Mouse (Mus musculus): ENCODE data around the gene Tubb2b. TPM values are rescaled to one million over a fixed set of nuclear protein-coding genes. Genes with fewer than 3 reads are reported as not detected.
"Not testable (repeated sequence)": the region's sequence is repeated elsewhere in the genome, so short reads cannot be mapped to it uniquely, and the experiment has no call there.

Tubb2b gene
- polyA plus RNA-seq, 1 experiment from 2014 or later = 321 TPM

DNA sequence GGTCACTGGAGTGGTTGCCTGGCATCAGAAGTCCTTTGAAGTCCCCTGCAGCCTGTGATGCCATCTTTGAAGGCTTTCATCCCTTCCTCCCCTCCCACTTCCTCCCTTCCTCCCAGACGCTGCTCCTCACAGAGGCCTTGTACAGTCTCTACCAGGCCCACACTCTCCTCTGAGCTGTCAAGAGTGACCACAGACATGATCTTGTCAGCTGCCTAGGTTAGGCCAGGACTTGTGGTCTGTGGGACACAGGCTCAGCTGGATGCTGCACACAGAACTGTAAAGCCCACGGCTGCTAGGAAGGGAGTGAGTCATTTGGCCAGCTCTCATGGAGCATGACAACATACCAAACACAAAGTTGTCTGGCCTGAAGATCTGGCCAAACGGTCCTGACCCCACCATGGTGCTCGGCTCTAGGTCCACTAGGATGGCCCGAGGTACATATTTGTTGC lies 42.0 kb downstream of the Tubb2b start:
- DNase-seq (ENCODE audit: low spot score, missing footprints); H3K9me3 ChIP-seq (ENCODE audit: control insufficient read depth, low read length); H3K4me2 ChIP-seq; H3K4me3 ChIP-seq (ENCODE audit: low read depth, low read length); H3K36me3 ChIP-seq (ENCODE audit: control insufficient read depth, insufficient read depth, low read length); H3K27me3 ChIP-seq (ENCODE audit: control insufficient read depth, insufficient read depth, low read length); H3K9ac ChIP-seq (ENCODE audit: low read length): not testable (repeated sequence)
- Histone ChIP-seq H3K4me1 (ENCODE audit: control insufficient read depth, insufficient read depth, low read length) (peaks cover 20% of the 10 kb centered on the region), H3K27ac (ENCODE audit: low read depth, low read length) (peak overlapping the region; percentile 61)
- peak; percentile 31; the same call in 1 of the 2 replicates for ATAC-seq (ENCODE audit: low FRiP score)
- WGBS = 52% methylated on average over 5 of the region's 5 CpGs

DNA sequence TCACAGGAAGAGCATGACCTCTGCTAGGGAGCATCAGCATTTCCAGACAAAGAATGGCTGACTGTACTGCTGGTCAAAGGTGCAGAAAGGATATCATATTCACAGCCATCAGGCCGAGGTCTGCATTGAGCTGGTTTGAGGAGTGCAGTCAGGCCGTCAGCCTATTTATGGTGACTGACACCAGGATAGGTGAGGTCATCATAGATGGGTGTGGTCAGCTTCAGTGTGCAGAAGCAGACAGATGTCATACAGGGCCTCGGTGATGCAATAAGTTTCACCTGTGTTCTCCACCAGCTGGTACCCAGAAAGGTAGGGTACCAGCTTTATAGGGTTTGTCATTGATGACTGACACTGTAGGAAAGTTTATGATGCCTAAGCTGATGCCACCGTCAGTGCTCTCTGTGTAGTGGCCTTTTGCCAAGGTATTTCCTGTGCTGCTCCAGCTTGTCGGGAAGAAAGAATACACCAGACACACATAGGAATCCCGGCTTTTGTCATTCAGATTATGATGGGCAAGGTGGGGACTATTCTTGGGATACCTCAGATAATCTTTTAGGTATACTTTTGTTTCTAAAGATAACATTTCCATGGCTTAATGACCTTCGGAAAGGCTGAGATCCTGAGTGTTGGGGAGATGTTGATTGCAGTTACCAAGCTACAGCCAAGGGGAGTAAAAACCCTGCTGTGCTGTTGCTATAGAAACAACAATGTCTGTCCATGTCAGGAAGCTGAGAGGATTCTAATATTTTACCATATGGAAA lies 43.0 kb downstream of the Tubb2b start:
- no peaks in the 10 kb centered on the region for H3K9me3 ChIP-seq (ENCODE audit: control insufficient read depth, low read length)
- H3K4me1 ChIP-seq (ENCODE audit: control insufficient read depth, insufficient read depth, low read length) = peaks cover 20% of the 10 kb centered on the region
- no peaks in the 10 kb centered on the region for H3K27me3 ChIP-seq (ENCODE audit: control insufficient read depth, insufficient read depth, low read length)
- DNase-seq (ENCODE audit: low spot score, missing footprints) = peak; percentile 78
- no peak overlapping the region for H3K9ac ChIP-seq (ENCODE audit: low read length)
- no peak overlapping the region for H3K4me3 ChIP-seq (ENCODE audit: low read depth, low read length)
- ATAC-seq (ENCODE audit: low FRiP score) = peak; percentile 28; the same call in 1 of the 2 replicates
- H3K27ac ChIP-seq (ENCODE audit: low read depth, low read length) = no peak overlapping the region
- WGBS = 62% methylated on average over 7 of the region's 7 CpGs
- H3K4me2 ChIP-seq = no peak overlapping the region
- H3K36me3 ChIP-seq (ENCODE audit: control insufficient read depth, insufficient read depth, low read length) = no peaks in the 10 kb centered on the region

DNA sequence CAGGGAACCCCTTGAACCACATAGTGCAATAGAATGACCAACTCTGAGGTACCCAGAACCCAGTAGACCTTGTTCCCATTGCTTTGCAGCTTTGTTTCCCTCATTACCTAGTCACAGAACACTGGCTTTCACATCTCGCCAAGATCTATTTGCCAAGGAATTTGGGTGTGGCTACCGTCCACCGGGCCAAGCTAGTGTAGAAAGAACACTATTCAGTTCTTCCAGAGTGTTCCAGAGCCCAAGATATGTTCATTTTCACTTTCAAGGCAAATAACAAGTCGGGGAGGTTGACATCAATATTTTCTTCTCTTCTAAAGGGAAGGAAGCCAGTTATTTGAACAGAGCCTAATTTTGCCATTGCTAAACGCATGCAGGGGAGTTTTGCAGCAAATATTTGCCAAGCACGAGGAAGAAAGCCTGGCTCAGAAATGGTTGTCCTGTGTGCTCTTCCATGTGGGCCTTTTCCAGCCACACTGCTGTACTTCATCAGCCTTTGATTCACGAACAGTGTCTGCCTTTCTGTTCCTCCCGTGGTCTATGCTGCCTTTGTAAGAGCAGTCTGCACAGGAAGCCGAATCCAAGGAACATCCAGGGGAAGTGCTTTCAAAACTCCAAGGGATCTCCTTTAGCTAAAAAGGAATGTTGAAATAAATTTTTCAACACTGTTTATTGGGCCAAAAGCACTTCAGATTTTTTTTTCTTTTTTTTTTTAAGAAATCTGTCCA lies 46.1 kb downstream of the Tubb2b start:
- WGBS = 80% methylated on average over 9 of the region's 9 CpGs

DNA sequence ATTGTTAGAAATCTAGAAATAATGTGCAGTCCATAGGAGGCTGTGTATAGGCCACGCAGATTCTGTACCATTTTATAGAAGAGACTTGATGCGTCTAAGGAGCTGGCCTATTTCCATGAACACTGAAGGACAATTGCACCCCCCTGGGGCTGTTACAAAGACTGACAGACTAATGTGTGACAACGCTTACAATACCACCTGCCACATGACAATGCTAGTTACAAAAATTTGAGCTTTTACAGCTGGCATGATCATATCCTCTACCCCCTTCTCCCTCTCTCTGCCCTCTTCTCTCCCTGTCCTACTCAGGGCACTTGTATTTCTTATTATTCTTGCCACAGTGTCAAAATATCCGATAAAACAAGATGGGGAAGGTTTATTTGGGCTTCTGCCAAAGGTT lies 48.3 kb downstream of the Tubb2b start:
- WGBS = 72% methylated on average over 4 of the region's 4 CpGs
- H3K4me2 ChIP-seq = no peak overlapping the region
- H3K9me3 ChIP-seq (ENCODE audit: control insufficient read depth, low read length) = no peaks in the 10 kb centered on the region
- H3K9ac ChIP-seq (ENCODE audit: low read length) = no peak overlapping the region
- no peaks in the 10 kb centered on the region for H3K36me3 ChIP-seq (ENCODE audit: control insufficient read depth, insufficient read depth, low read length)
- no peak overlapping the region for H3K4me3 ChIP-seq (ENCODE audit: low read depth, low read length)
- ATAC-seq (ENCODE audit: low FRiP score) (no peak), DNase-seq (ENCODE audit: low spot score, missing footprints) (peak; percentile 75)
- H3K27ac ChIP-seq (ENCODE audit: low read depth, low read length) = no peak overlapping the region
- H3K4me1 ChIP-seq (ENCODE audit: control insufficient read depth, insufficient read depth, low read length) = peaks cover 6% of the 10 kb centered on the region
- H3K27me3 ChIP-seq (ENCODE audit: control insufficient read depth, insufficient read depth, low read length) = no peaks in the 10 kb centered on the region

More for the DNA sequence above, 46.1 kb downstream of the Tubb2b start:
- DNase-seq (ENCODE audit: low spot score, missing footprints) = no peak
- H3K4me1 ChIP-seq (ENCODE audit: control insufficient read depth, insufficient read depth, low read length) = peaks cover 18% of the 10 kb centered on the region
- no peak overlapping the region for H3K4me2 ChIP-seq
- no peaks in the 10 kb centered on the region for H3K36me3 ChIP-seq (ENCODE audit: control insufficient read depth, insufficient read depth, low read length)
- H3K9me3 ChIP-seq (ENCODE audit: control insufficient read depth, low read length) = no peaks in the 10 kb centered on the region
- no peak overlapping the region for H3K4me3 ChIP-seq (ENCODE audit: low read depth, low read length)
- ATAC-seq (ENCODE audit: low FRiP score) = no peak
- no peaks in the 10 kb centered on the region for H3K27me3 ChIP-seq (ENCODE audit: control insufficient read depth, insufficient read depth, low read length)
- no peak overlapping the region for H3K9ac ChIP-seq (ENCODE audit: low read length)
- no peak overlapping the region for H3K27ac ChIP-seq (ENCODE audit: low read depth, low read length)

GRCm38 (mm10) chr13:34079801-34080200 lies 50.5 kb downstream of the Tubb2b start:
- H3K4me1 ChIP-seq (ENCODE audit: control insufficient read depth, insufficient read depth, low read length) = peaks cover 18% of the 10 kb centered on the region
- H3K9ac ChIP-seq (ENCODE audit: low read length) = no peak overlapping the region
- 86% methylated on average over 3 of the region's 3 CpGs for WGBS
- no peak for ATAC-seq (ENCODE audit: low FRiP score)
- H3K9me3 ChIP-seq (ENCODE audit: control insufficient read depth, low read length) = no peaks in the 10 kb centered on the region
- no peak overlapping the region for H3K4me3 ChIP-seq (ENCODE audit: low read depth, low read length)
- no peak for DNase-seq (ENCODE audit: low spot score, missing footprints)
- H3K4me2 ChIP-seq = no peak overlapping the region
- H3K27me3 ChIP-seq (ENCODE audit: control insufficient read depth, insufficient read depth, low read length) = no peaks in the 10 kb centered on the region
- H3K36me3 ChIP-seq (ENCODE audit: control insufficient read depth, insufficient read depth, low read length) = no peaks in the 10 kb centered on the region
- H3K27ac ChIP-seq (ENCODE audit: low read depth, low read length) = no peak overlapping the region

- no peaks in the 10 kb centered on the region for H3K27me3 ChIP-seq (ENCODE audit: control insufficient read depth, insufficient read depth, low read length)
- H3K9ac ChIP-seq (ENCODE audit: low read length) = peak overlapping the region; percentile 85
- H3K4me1 ChIP-seq (ENCODE audit: control insufficient read depth, insufficient read depth, low read length) = peaks cover 18% of the 10 kb centered on the region
- ATAC-seq (ENCODE audit: low FRiP score) (peak; percentile 23), DNase-seq (ENCODE audit: low spot score, missing footprints) (peak; percentile 89)
- H3K4me3 ChIP-seq (ENCODE audit: low read depth, low read length) = peak overlapping the region; percentile 64; the same call in 1 of the 2 replicates
- H3K36me3 ChIP-seq (ENCODE audit: control insufficient read depth, insufficient read depth, low read length) = no peaks in the 10 kb centered on the region
- WGBS = 45% methylated on average over 16 of the region's 16 CpGs
- no peaks in the 10 kb centered on the region for H3K9me3 ChIP-seq (ENCODE audit: control insufficient read depth, low read length)
- H3K27ac ChIP-seq (ENCODE audit: low read depth, low read length) = no peak overlapping the region
- H3K4me2 ChIP-seq = peak overlapping the region; percentile 95
Measured at GRCm38 (mm10) chr13:34078500-34079280, 51.6 kb downstream of the Tubb2b start.

DNA sequence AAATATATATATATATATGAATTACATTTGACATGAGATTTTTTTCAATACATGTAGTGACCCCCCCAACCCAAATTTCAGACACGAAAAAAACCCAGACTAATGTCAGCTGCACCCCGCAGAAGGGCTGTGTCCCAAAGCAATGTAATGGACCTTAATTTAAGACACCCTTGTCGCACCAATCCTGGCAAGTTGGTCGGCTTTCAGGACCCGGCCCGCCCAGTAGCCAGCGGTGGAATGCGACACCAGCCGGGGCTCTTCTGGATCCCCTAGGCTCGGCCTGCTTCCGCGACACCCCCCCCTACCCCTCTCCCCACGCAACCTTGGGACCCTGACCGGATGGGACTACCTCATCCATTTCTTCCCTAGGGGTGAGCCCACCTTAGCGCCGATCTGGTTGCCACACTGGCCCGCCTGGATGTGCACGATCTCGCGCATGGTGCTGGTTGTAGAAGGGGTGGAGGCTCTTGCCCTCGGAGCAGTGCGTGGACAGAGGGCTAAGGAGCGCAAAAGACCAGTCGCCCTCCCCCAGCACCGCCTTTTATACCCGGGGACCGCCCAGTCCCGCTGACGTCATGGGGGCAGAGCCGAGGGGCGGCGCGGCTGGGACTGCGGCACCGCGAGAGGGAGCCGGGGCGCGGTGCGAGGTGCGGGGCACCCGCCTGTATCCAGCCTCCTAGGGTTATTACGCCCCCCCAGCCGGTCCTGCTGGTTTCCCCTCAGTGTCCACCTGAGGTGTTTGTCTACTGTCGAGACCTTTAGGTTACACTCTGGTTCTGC lies 52.6 kb downstream of the Tubb2b start, which contains the start of gene Tubb2a:
TSS of gene Tubb2a (minus strand) at position 516 of the 780 bp plus-strand sequence.
- Histone ChIP-seq H3K4me3 (ENCODE audit: low read depth, low read length) (peak within 1 kb of the TSS; percentile 64), H3K36me3 (ENCODE audit: control insufficient read depth, insufficient read depth, low read length) (no peaks in the 10 kb centered on the region), H3K4me1 (ENCODE audit: control insufficient read depth, insufficient read depth, low read length) (peaks cover 22% of the 10 kb centered on the region), H3K27ac (ENCODE audit: low read depth, low read length) (peak within 1 kb of the TSS; percentile 68), H3K9ac (ENCODE audit: low read length) (peak within 1 kb of the TSS; percentile 85), H3K9me3 (ENCODE audit: control insufficient read depth, low read length) (no peaks in the 10 kb centered on the region), H3K27me3 (ENCODE audit: control insufficient read depth, insufficient read depth, low read length) (no peaks in the 10 kb centered on the region), H3K4me2 (peak within 1 kb of the TSS; percentile 95)
- WGBS = 1% methylated on average over 36 of the region's 45 CpGs
- DNase-seq (ENCODE audit: low spot score, missing footprints) (peak; percentile 98), ATAC-seq (ENCODE audit: low FRiP score) (peak; percentile 91)
